Mouse (Mus musculus) neural tube, embryonic 13.5 days (tissue): ENCODE data around the gene Defb25. TPM values are rescaled to one million over a fixed set of nuclear protein-coding genes. Genes with fewer than 3 reads are reported as not detected.

Source experiments
- ATAC-seq: fragments of 200-750 bp; cut with Nextera tagmentation; 2 replicates; pipeline ENCODE4 v1.8.0; 2017; ENCODE audit warnings: low read depth, mild to moderate bottlenecking, moderate TSS enrichment, moderate library complexity
- H3K27ac ChIP-seq: fragments of 300-500 bp; sonication (generic); replicated peaks from 2 replicates; pipeline ENCODE4 v1.5.1; 2015; ENCODE audit warnings: moderate library complexity, mild to moderate bottlenecking, inconsistent platforms
- H3K27me3 ChIP-seq: fragments of 300-500 bp; sonication (generic); 2 replicates; pipeline ENCODE4 v1.6.1; 2015; ENCODE audit warnings: mild to moderate bottlenecking, inconsistent platforms
- H3K36me3 ChIP-seq: fragments of 300-500 bp; sonication (generic); 2 replicates; pipeline ENCODE4 v1.6.1; 2015; ENCODE audit warnings: mild to moderate bottlenecking, inconsistent platforms
- H3K4me1 ChIP-seq: fragments of 300-500 bp; sonication (generic); replicated peaks from 2 replicates; pipeline ENCODE4 v1.6.1; 2015; ENCODE audit warnings: inconsistent platforms
- H3K4me2 ChIP-seq: fragments of 300-500 bp; sonication (generic); 2 replicates; pipeline ENCODE4 v1.6.1; 2015; ENCODE audit warnings: inconsistent platforms, mild to moderate bottlenecking, moderate library complexity
- H3K4me3 ChIP-seq: fragments of 300-500 bp; sonication (generic); 2 replicates; pipeline ENCODE4 v1.5.1; 2015; ENCODE audit warnings: mild to moderate bottlenecking, inconsistent platforms
- H3K9ac ChIP-seq: fragments of 300-500 bp; sonication (generic); 2 replicates; pipeline ENCODE4 v1.6.1; 2015; ENCODE audit warnings: moderate library complexity, mild to moderate bottlenecking, inconsistent platforms
- H3K9me3 ChIP-seq: fragments of 300-500 bp; sonication (generic); 2 replicates; pipeline ENCODE4 v1.6.1; 2016; ENCODE audit warnings: inconsistent platforms
- WGBS: fragments of 180-500 bp; shearing (Covaris S2); methylation state at CpG from one replicate; pipeline ENCODE4 v1.1.7; 2015; 5-methylcytosine and 5-hydroxymethylcytosine counted together
- polyA plus RNA-seq: library from polyadenylated mRNA; unstranded; fragments of >200 nt; fragmentation: Nextera tagmentation; extraction: Ambion mirVana; gene quantifications from 2 replicates; pipeline ENCODE4 v1.2.1, GENCODE M21; 2015

Defb25 gene
- polyA plus RNA-seq, 1 experiment from 2014 or later: not detected

- peaks cover 17% of the 10 kb centered on the region for H3K4me1 ChIP-seq
- peaks cover 56% of the 10 kb centered on the region for H3K27me3 ChIP-seq
- WGBS: 92% methylated on average over 2 of the region's 2 CpGs
- H3K27ac ChIP-seq: no peak overlapping the region
- H3K9ac ChIP-seq: no peak overlapping the region
- H3K36me3 ChIP-seq: no peaks in the 10 kb centered on the region
- ATAC-seq: no peak
- no peak overlapping the region for H3K4me3 ChIP-seq
- no peaks in the 10 kb centered on the region for H3K9me3 ChIP-seq
- H3K4me2 ChIP-seq: no peak overlapping the region
Observed at GRCm38 (mm10) chr2:152624566-152624965, 1.7 kb upstream of the Defb25 start.

- Histone ChIP-seq H3K27ac (no peak overlapping the region), H3K4me3 (no peak overlapping the region), H3K27me3 (peaks cover 32% of the 10 kb centered on the region), H3K9ac (no peak overlapping the region), H3K4me2 (no peak overlapping the region), H3K4me1 (peaks cover 13% of the 10 kb centered on the region), H3K9me3 (no peaks in the 10 kb centered on the region), H3K36me3 (no peaks in the 10 kb centered on the region)
- ATAC-seq: no peak
- whole genome bisulfite sequencing: 76% methylated on average over 13 of the region's 13 CpGs
Observed at GRCm38 (mm10) chr2:152622151-152622550, 702 bp downstream of the Defb25 start.

- H3K27me3 ChIP-seq: peaks cover 16% of the 10 kb centered on the region
- no peaks in the 10 kb centered on the region for H3K36me3 ChIP-seq
- no peak overlapping the region for H3K9ac ChIP-seq
- 79% methylated on average over 9 of the region's 9 CpGs for WGBS
- no peaks in the 10 kb centered on the region for H3K9me3 ChIP-seq
- H3K4me1 ChIP-seq: peaks cover 5% of the 10 kb centered on the region
- no peak overlapping the region for H3K4me2 ChIP-seq
- H3K4me3 ChIP-seq: no peak overlapping the region
- H3K27ac ChIP-seq: no peak overlapping the region
- no peak for ATAC-seq
Observed at GRCm38 (mm10) chr2:152620367-152621134, 2.3 kb downstream of the Defb25 start.

- no peaks in the 10 kb centered on the region for H3K27me3 ChIP-seq
- no peak overlapping the region for H3K9ac ChIP-seq
- no peak overlapping the region for H3K4me3 ChIP-seq
- no peaks in the 10 kb centered on the region for H3K9me3 ChIP-seq
- H3K27ac ChIP-seq: no peak overlapping the region
- no peak for ATAC-seq
- H3K4me2 ChIP-seq: no peak overlapping the region
- WGBS: 52% methylated on average over 5 of the region's 5 CpGs
- H3K36me3 ChIP-seq: no peaks in the 10 kb centered on the region
- H3K4me1 ChIP-seq: no peaks in the 10 kb centered on the region
Observed at GRCm38 (mm10) chr2:152617374-152617773, 5.5 kb downstream of the Defb25 start.

GRCm38 (mm10) chr2:152616470-152616869 lies 6.4 kb downstream of the Defb25 start:
- Histone ChIP-seq H3K4me2 (no peak overlapping the region), H3K9ac (no peak overlapping the region), H3K27ac (no peak overlapping the region), H3K9me3 (no peaks in the 10 kb centered on the region), H3K27me3 (no peaks in the 10 kb centered on the region), H3K4me3 (no peak overlapping the region), H3K36me3 (no peaks in the 10 kb centered on the region), H3K4me1 (no peaks in the 10 kb centered on the region)
- WGBS: 88% methylated on average over 6 of the region's 6 CpGs
- no peak for ATAC-seq

GRCm38 (mm10) chr2:152615563-152615962 lies 7.3 kb downstream of the Defb25 start:
- 9% methylated on average over 7 of the region's 7 CpGs for WGBS
- Histone ChIP-seq H3K9ac (no peak overlapping the region), H3K36me3 (no peaks in the 10 kb centered on the region), H3K4me1 (no peaks in the 10 kb centered on the region), H3K9me3 (no peaks in the 10 kb centered on the region), H3K4me2 (no peak overlapping the region), H3K4me3 (no peak overlapping the region), H3K27ac (no peak overlapping the region), H3K27me3 (no peaks in the 10 kb centered on the region)
- ATAC-seq: peak; percentile 59

- no peak overlapping the region for H3K4me2 ChIP-seq
- no peak overlapping the region for H3K9ac ChIP-seq
- no peak for ATAC-seq
- WGBS: 30% methylated on average over 8 of the region's 8 CpGs
- no peaks in the 10 kb centered on the region for H3K36me3 ChIP-seq
- H3K9me3 ChIP-seq: peaks cover 4% of the 10 kb centered on the region; the same call in 1 of the 2 replicates
- no peaks in the 10 kb centered on the region for H3K4me1 ChIP-seq
- H3K4me3 ChIP-seq: no peak overlapping the region
- no peaks in the 10 kb centered on the region for H3K27me3 ChIP-seq
- no peak overlapping the region for H3K27ac ChIP-seq
Observed at GRCm38 (mm10) chr2:152612193-152612592, 10.7 kb downstream of the Defb25 start.

GRCm38 (mm10) chr2:152608719-152609118 lies 14.1 kb downstream of the Defb25 start:
- H3K36me3 ChIP-seq: no peaks in the 10 kb centered on the region
- no peaks in the 10 kb centered on the region for H3K4me1 ChIP-seq
- H3K9ac ChIP-seq: no peak overlapping the region
- 81% methylated on average over 1 of the region's 1 CpGs for WGBS
- no peak overlapping the region for H3K4me2 ChIP-seq
- H3K27ac ChIP-seq: no peak overlapping the region
- no peak overlapping the region for H3K4me3 ChIP-seq
- H3K9me3 ChIP-seq: peaks cover 4% of the 10 kb centered on the region; the same call in 1 of the 2 replicates
- ATAC-seq: no peak
- H3K27me3 ChIP-seq: no peaks in the 10 kb centered on the region

- Histone ChIP-seq H3K36me3 (no peaks in the 10 kb centered on the region), H3K9me3 (peaks cover 4% of the 10 kb centered on the region; the same call in 1 of the 2 replicates), H3K4me2 (no peak overlapping the region), H3K27ac (no peak overlapping the region), H3K4me1 (no peaks in the 10 kb centered on the region), H3K4me3 (no peak overlapping the region), H3K9ac (no peak overlapping the region), H3K27me3 (no peaks in the 10 kb centered on the region)
- WGBS: 63% methylated on average over 6 of the region's 6 CpGs
- no peak for ATAC-seq
Observed at GRCm38 (mm10) chr2:152607746-152608145, 15.1 kb downstream of the Defb25 start.

GRCm38 (mm10) chr2:152604057-152604456 lies 18.8 kb downstream of the Defb25 start, which contains the start of gene Defb36:
TSS of gene Defb36 (plus strand) at chr2:152604327.
- Histone ChIP-seq H3K4me1 (no peaks in the 10 kb centered on the region), H3K4me2 (no peak within 1 kb of the TSS), H3K27ac (no peak within 1 kb of the TSS), H3K36me3 (no peaks in the 10 kb centered on the region), H3K4me3 (no peak within 1 kb of the TSS), H3K27me3 (no peaks in the 10 kb centered on the region), H3K9me3 (peaks cover 4% of the 10 kb centered on the region; the same call in 1 of the 2 replicates), H3K9ac (no peak within 1 kb of the TSS)
- no peak for ATAC-seq
- 87% methylated on average over 15 of the region's 15 CpGs for WGBS

- Histone ChIP-seq H3K27ac (no peak overlapping the region), H3K4me2 (no peak overlapping the region), H3K9ac (no peak overlapping the region), H3K9me3 (no peaks in the 10 kb centered on the region), H3K27me3 (no peaks in the 10 kb centered on the region), H3K4me3 (no peak overlapping the region), H3K36me3 (no peaks in the 10 kb centered on the region), H3K4me1 (no peaks in the 10 kb centered on the region)
- ATAC-seq: no peak
- 78% methylated on average over 4 of the region's 4 CpGs for WGBS
Observed at GRCm38 (mm10) chr2:152601275-152601960, 21.4 kb downstream of the Defb25 start.

- Histone ChIP-seq H3K9ac (no peak overlapping the region), H3K4me1 (no peaks in the 10 kb centered on the region), H3K27ac (no peak overlapping the region), H3K4me3 (no peak overlapping the region), H3K9me3 (no peaks in the 10 kb centered on the region), H3K27me3 (no peaks in the 10 kb centered on the region), H3K36me3 (no peaks in the 10 kb centered on the region), H3K4me2 (no peak overlapping the region)
- WGBS: 73% methylated on average over 6 of the region's 6 CpGs
- no peak for ATAC-seq
Observed at GRCm38 (mm10) chr2:152600076-152600475, 22.8 kb downstream of the Defb25 start.
